Mouse (Mus musculus): Measurements from ENCODE around the gene Apc2. TPM values are rescaled to one million over a fixed set of nuclear protein-coding genes. Genes with fewer than 3 reads are reported as not detected.

Gene Apc2
- polyA plus RNA-seq, 1 experiment, result 0.24 TPM

DNA sequence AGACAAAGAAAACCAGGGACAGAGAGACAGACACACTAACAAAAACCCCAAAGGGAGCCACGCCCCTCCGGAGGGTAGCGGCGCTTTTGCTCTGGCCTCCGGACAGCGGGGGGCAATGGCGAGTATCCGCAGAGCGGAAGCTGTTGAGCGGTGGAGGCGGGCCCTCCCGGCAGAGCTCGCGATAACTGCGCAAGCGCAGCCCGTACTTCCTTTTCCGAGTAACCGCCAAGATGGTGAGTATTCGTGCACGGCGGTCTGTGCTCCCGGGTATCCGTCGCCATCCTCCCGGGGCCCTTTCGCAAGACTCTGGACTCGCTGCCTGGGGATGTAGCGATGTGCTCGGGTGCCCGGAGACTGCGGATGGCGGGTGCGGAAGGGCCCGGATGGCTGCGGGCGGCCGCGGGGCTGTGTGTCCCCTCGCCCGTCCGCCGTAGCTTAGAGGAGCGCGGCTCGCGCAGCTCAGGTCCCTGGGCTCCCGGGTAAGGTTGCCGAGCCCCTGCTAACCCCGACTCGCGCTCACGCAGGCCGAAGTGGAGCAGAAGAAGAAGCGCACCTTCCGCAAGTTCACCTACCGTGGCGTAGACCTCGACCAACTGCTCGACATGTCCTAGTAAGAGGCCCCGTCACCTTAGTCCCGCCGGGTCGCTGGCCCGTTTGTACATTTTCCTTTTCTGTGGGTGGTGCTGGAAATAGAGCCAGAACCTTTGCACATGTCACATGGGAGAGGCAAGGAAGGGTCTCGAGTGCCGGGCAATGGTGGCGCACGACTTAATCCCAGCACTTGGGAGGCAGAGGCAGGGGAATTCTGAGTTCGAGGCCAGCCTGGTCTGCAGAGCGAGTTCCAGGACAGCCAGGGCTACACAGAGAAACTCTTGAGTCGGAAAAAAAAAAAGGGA lies 3.3 kb upstream of the Apc2 start, which contains the start of gene Rps15:
Rps15 (plus strand) TSS at position 203 of the 896 bp plus-strand sequence.
- Histone ChIP-seq H3K4me3 (peak within 1 kb of the TSS; percentile 94), H3K4me2 (ENCODE audit: low read depth) (peak within 1 kb of the TSS; percentile 84), H3K79me2 (ENCODE audit: control insufficient read depth, insufficient read depth) (peaks cover 15% of the 10 kb centered on the region), H3K27me3 (ENCODE audit: control insufficient read depth, insufficient read depth, insufficient read length) (no peaks in the 10 kb centered on the region), H3K36me3 (ENCODE audit: control insufficient read depth, insufficient read depth) (peaks cover 23% of the 10 kb centered on the region), H3ac (ENCODE audit: control insufficient read depth, insufficient read length) (peak within 1 kb of the TSS; percentile 67)
- TF ChIP-seq SRF (IDR thresholded peaks at IDR 0.05; ENCODE audit: control insufficient read depth, insufficient read length, low read depth) (peak; percentile 51), POLR2AphosphoS2 (IDR thresholded peaks at IDR 0.05; ENCODE audit: insufficient read length, low read depth) (peak; percentile 98), POLR2A (IDR thresholded peaks at IDR 0.05; ENCODE audit: insufficient read length, low read depth) (peak; percentile 97), MYOG (IDR thresholded peaks at IDR 0.05; ENCODE audit: control insufficient read depth in 1 of 3, insufficient read depth in 1 of 3, insufficient read length in 2 of 3, low read depth in 2 of 3) (peak in 1 of 3 experiments; percentile 28), TCF12 (IDR thresholded peaks at IDR 0.05; ENCODE audit: insufficient read depth, poor library complexity, severe bottlenecking) (no peak), MYOD1 (IDR thresholded peaks at IDR 0.05; ENCODE audit: control insufficient read depth in 1 of 3, insufficient read length in 2 of 3, low read depth in 2 of 3) (no peak)

DNA sequence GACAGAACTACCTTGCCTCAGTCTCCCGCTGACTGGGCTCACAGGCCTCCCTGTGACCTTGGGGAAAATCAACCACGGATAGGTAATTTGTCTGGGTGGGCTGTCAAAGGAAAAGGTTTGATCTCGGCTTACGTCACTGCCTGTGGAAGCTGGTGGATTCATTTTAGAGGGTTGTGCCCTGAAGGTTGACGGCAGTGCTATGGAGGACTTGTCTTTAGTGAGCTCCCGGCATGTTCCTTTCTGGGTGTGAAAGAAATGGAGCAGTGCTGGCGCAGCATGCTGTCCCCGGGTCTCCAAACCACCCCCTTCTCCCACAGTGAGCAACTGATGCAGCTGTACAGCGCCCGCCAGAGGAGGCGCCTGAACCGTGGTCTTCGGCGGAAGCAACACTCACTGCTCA lies 2.5 kb upstream of the Apc2 start:
- Histone ChIP-seq H3ac (ENCODE audit: control insufficient read depth, insufficient read length) (peak overlapping the region; percentile 67), H3K4me3 (peak overlapping the region; percentile 94), H3K79me2 (ENCODE audit: control insufficient read depth, insufficient read depth) (peaks cover 15% of the 10 kb centered on the region), H3K27me3 (ENCODE audit: control insufficient read depth, insufficient read depth, insufficient read length) (no peaks in the 10 kb centered on the region), H3K4me2 (ENCODE audit: low read depth) (peak overlapping the region; percentile 80), H3K36me3 (ENCODE audit: control insufficient read depth, insufficient read depth) (peaks cover 22% of the 10 kb centered on the region)
- TF ChIP-seq TCF12 (IDR thresholded peaks at IDR 0.05; ENCODE audit: insufficient read depth, poor library complexity, severe bottlenecking), result no peak
- TF ChIP-seq REST (IDR thresholded peaks at IDR 0.05; ENCODE audit: insufficient read depth, insufficient read length), result no peak
- TF ChIP-seq CEBPB (IDR thresholded peaks at IDR 0.05; ENCODE audit: insufficient read depth, poor library complexity, severe bottlenecking), result no peak
- TF ChIP-seq MYOD1 (IDR thresholded peaks at IDR 0.05; ENCODE audit: control insufficient read depth in 1 of 3, insufficient read length in 2 of 3, low read depth in 2 of 3), result no peak
- no peak for TF ChIP-seq MAX (IDR thresholded peaks at IDR 0.05; ENCODE audit: low read depth)
- no peak for TF ChIP-seq USF1 (IDR thresholded peaks at IDR 0.05; ENCODE audit: low read depth)
- no peak for TF ChIP-seq E2F4 (IDR thresholded peaks at IDR 0.05; ENCODE audit: insufficient read depth)
- no peak for TF ChIP-seq SRF (IDR thresholded peaks at IDR 0.05; ENCODE audit: control insufficient read depth, insufficient read length, low read depth)
- TF ChIP-seq MYOG (IDR thresholded peaks at IDR 0.05; ENCODE audit: control insufficient read depth in 1 of 3, insufficient read depth in 1 of 3, insufficient read length in 2 of 3, low read depth in 2 of 3), result no peak
- no peak for TF ChIP-seq POLR2AphosphoS2 (IDR thresholded peaks at IDR 0.05; ENCODE audit: insufficient read length, low read depth)
- no peak for TF ChIP-seq POLR2A (IDR thresholded peaks at IDR 0.05; ENCODE audit: insufficient read length, low read depth)
- no peak for TF ChIP-seq TCF3 (IDR thresholded peaks at IDR 0.05; ENCODE audit: insufficient read length, low read depth)

GRCm38 (mm10) chr10:80294311-80294710 lies 1.5 kb upstream of the Apc2 start:
- Histone ChIP-seq H3K4me2 (ENCODE audit: low read depth) (peak overlapping the region; percentile 80), H3K27me3 (ENCODE audit: control insufficient read depth, insufficient read depth, insufficient read length) (peaks cover 7% of the 10 kb centered on the region), H3K79me2 (ENCODE audit: control insufficient read depth, insufficient read depth) (peaks cover 15% of the 10 kb centered on the region), H3K4me3 (peak overlapping the region; percentile 94), H3ac (ENCODE audit: control insufficient read depth, insufficient read length) (no peak overlapping the region), H3K36me3 (ENCODE audit: control insufficient read depth, insufficient read depth) (peaks cover 16% of the 10 kb centered on the region)
- TF ChIP-seq MAX (IDR thresholded peaks at IDR 0.05; ENCODE audit: low read depth) (no peak), POLR2A (IDR thresholded peaks at IDR 0.05; ENCODE audit: insufficient read length, low read depth) (peak; percentile 44)

- Histone ChIP-seq H3K27me3 (ENCODE audit: control insufficient read depth, insufficient read depth, insufficient read length) (peaks cover 13% of the 10 kb centered on the region), H3K4me2 (ENCODE audit: low read depth) (no peak overlapping the region), H3K79me2 (ENCODE audit: control insufficient read depth, insufficient read depth) (peaks cover 15% of the 10 kb centered on the region), H3ac (ENCODE audit: control insufficient read depth, insufficient read length) (no peak overlapping the region), H3K36me3 (ENCODE audit: control insufficient read depth, insufficient read depth) (peaks cover 16% of the 10 kb centered on the region), H3K4me3 (no peak overlapping the region)
- TF ChIP-seq USF1 (IDR thresholded peaks at IDR 0.05; ENCODE audit: low read depth) (no peak), POLR2AphosphoS2 (IDR thresholded peaks at IDR 0.05; ENCODE audit: insufficient read length, low read depth) (peak; percentile 89)
Observed at GRCm38 (mm10) chr10:80294788-80295303, 931 bp upstream of the Apc2 start.

DNA sequence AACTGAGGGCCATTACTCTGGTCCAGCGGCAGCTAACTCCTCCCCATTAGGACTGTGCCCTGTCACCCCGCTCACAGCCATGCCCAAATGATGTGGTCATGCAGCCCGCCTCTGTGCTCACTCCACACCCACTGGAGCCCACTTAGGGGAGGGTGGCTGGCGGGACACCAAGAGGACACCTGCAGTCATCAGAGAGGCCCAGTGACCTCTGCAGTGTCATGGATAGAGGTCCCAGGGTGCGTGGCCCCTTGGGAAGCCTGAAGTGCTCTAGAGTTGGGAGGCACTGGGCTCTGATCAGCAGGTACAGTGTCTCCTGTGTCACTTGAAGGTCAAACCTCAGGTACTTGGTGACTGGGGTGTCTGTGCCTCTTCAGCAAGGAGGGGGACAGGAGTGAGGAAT lies 1.0 kb downstream of the Apc2 start:
- Histone ChIP-seq H3K27me3 (ENCODE audit: control insufficient read depth, insufficient read depth, insufficient read length) (peaks cover 27% of the 10 kb centered on the region), H3K4me2 (ENCODE audit: low read depth) (no peak overlapping the region), H3K79me2 (ENCODE audit: control insufficient read depth, insufficient read depth) (peaks cover 15% of the 10 kb centered on the region), H3K4me3 (no peak overlapping the region), H3K36me3 (ENCODE audit: control insufficient read depth, insufficient read depth) (peaks cover 16% of the 10 kb centered on the region), H3ac (ENCODE audit: control insufficient read depth, insufficient read length) (no peak overlapping the region)
- TF ChIP-seq POLR2AphosphoS2 (IDR thresholded peaks at IDR 0.05; ENCODE audit: insufficient read length, low read depth), result no peak
- no peak for TF ChIP-seq USF1 (IDR thresholded peaks at IDR 0.05; ENCODE audit: low read depth)
- no peak for TF ChIP-seq CEBPB (IDR thresholded peaks at IDR 0.05; ENCODE audit: insufficient read depth, poor library complexity, severe bottlenecking)
- no peak for TF ChIP-seq MYOD1 (IDR thresholded peaks at IDR 0.05; ENCODE audit: control insufficient read depth in 1 of 3, insufficient read length in 2 of 3, low read depth in 2 of 3)
- TF ChIP-seq SRF (IDR thresholded peaks at IDR 0.05; ENCODE audit: control insufficient read depth, insufficient read length, low read depth), result no peak
- no peak for TF ChIP-seq MYOG (IDR thresholded peaks at IDR 0.05; ENCODE audit: control insufficient read depth in 1 of 3, insufficient read depth in 1 of 3, insufficient read length in 2 of 3, low read depth in 2 of 3)
- no peak for TF ChIP-seq E2F4 (IDR thresholded peaks at IDR 0.05; ENCODE audit: insufficient read depth)
- no peak for TF ChIP-seq MAX (IDR thresholded peaks at IDR 0.05; ENCODE audit: low read depth)
